In genomic region chr8:109415315-109415714, GRCm38 (mm10) we compare ENCODE assay signal across 18 mouse cellular contexts.
DNase-seq lines count a peak whose midpoint lies in the region; ATAC-seq and TF ChIP-seq lines count a peak whose summit lies in the region.
"Had no signal": no experiment of that assay in that cellular context is flagged by ENCODE, and none has a peak within 500 bp of the region (broad histone marks: within the 10 kb centered on the region; RNA-seq: fewer than 3 reads in every experiment).

No protein-coding gene starts in this region.

- WGBS in kidney, embryonic 15.5 days, result 39% methylated on average over 4 of the region's 4 CpGs
- WGBS in hindbrain, embryonic 14.5 days, result 36% methylated on average over 4 of the region's 4 CpGs
- WGBS in midbrain, embryonic 16.5 days, result 48% methylated on average over 4 of the region's 4 CpGs
- 70% methylated on average over 4 of the region's 4 CpGs for WGBS in stomach, postnatal 0 days
- WGBS in lung, adult 2 months, result 75% methylated on average over 4 of the region's 4 CpGs

- peaks cover 13% of the 10 kb centered on the region; the same call in 1 of the 2 replicates for H3K27me3 ChIP-seq in kidney, embryonic 15.5 days
- H3K27me3 ChIP-seq in hindbrain, embryonic 14.5 days (ENCODE audit: control insufficient read depth, insufficient read depth, low read length), result no peaks in the 10 kb centered on the region
- H3K27me3 ChIP-seq in midbrain, embryonic 16.5 days (ENCODE audit: control insufficient read depth, insufficient read depth, low read depth, low read length), result no peaks in the 10 kb centered on the region
- H3K27me3 ChIP-seq in stomach, postnatal 0 days (ENCODE audit: control insufficient read depth, insufficient read depth, low read length), result no peaks in the 10 kb centered on the region
- H3K27me3 ChIP-seq: embryonic facial prominence, embryonic 13.5 days; heart, embryonic 15.5 days; liver, embryonic 12.5 days had no signal

- H3K4me1 ChIP-seq in kidney, embryonic 15.5 days, result peaks cover 10% of the 10 kb centered on the region
- H3K4me1 ChIP-seq in hindbrain, embryonic 14.5 days (replicated peaks; ENCODE audit: control insufficient read depth, insufficient read depth, low read length), result peaks cover 46% of the 10 kb centered on the region
- H3K4me1 ChIP-seq in midbrain, embryonic 16.5 days (ENCODE audit: control insufficient read depth, insufficient read depth, low read length), result peaks cover 38% of the 10 kb centered on the region
- H3K4me1 ChIP-seq in stomach, postnatal 0 days (replicated peaks; ENCODE audit: control insufficient read depth, insufficient read depth), result no peaks in the 10 kb centered on the region
- H3K4me1 ChIP-seq in lung, adult 2 months (ENCODE audit: control insufficient read depth, insufficient read depth, low read length), result no peaks in the 10 kb centered on the region
- H3K4me1 ChIP-seq: liver, embryonic 12.5 days had no signal

- TF ChIP-seq CTCF in stomach, postnatal 0 days (IDR thresholded peaks at IDR 0.05; ENCODE audit: low read depth), result no peak
- TF ChIP-seq CTCF in lung, adult 2 months (IDR thresholded peaks at IDR 0.05; ENCODE audit: insufficient read depth, low read length), result no peak

- no peak overlapping the region for H3K4me3 ChIP-seq in kidney, embryonic 15.5 days (replicated peaks)
- no peak overlapping the region for H3K4me3 ChIP-seq in hindbrain, embryonic 14.5 days (replicated peaks; ENCODE audit: low read length)
- H3K4me3 ChIP-seq in midbrain, embryonic 16.5 days (ENCODE audit: low read depth, low read length), result no peak overlapping the region
- no peak overlapping the region for H3K4me3 ChIP-seq in stomach, postnatal 0 days (ENCODE audit: low read depth, low read length)
- H3K4me3 ChIP-seq in lung, adult 2 months (replicated peaks; ENCODE audit: extremely low read depth, low read depth, low read length), result no peak overlapping the region
- H3K4me3 ChIP-seq: embryonic facial prominence, embryonic 13.5 days; gastrocnemius, adult 2 months; heart, embryonic 15.5 days; limb, embryonic 10.5 days; liver, embryonic 12.5 days had no signal

- no peak for TF ChIP-seq EP300 in stomach, postnatal 0 days (optimal IDR thresholded peaks at IDR 0.05)

- DNase-seq in kidney, postnatal 36 days, result no peak
- peak; percentile 64 for DNase-seq in ZHBTc4 (ENCODE audit: low read depth, low spot score)
- no peak for DNase-seq in hindbrain, embryonic 14.5 days (ENCODE audit: low spot score)
- DNase-seq in lung, postnatal 14 days, result no peak
- DNase-seq in stomach, postnatal 0 days (ENCODE audit: low spot score), result no peak
- DNase-seq in lung, adult 2 months, result no peak
- DNase-seq: adrenal gland, adult 2 months; gastrocnemius, adult 2 months; heart, adult 11 months; kidney, postnatal 10 days; layer of hippocampus, adult 9-11 months; thymus, postnatal 36 days had no signal

- no peaks in the 10 kb centered on the region for H3K36me3 ChIP-seq in kidney, embryonic 15.5 days
- no peaks in the 10 kb centered on the region for H3K36me3 ChIP-seq in hindbrain, embryonic 14.5 days (replicated peaks; ENCODE audit: control insufficient read depth, insufficient read depth)
- no peaks in the 10 kb centered on the region for H3K36me3 ChIP-seq in midbrain, embryonic 16.5 days (ENCODE audit: control insufficient read depth, insufficient read depth, low read length)
- H3K36me3 ChIP-seq in stomach, postnatal 0 days (ENCODE audit: control insufficient read depth, insufficient read depth, low read length), result no peaks in the 10 kb centered on the region
- H3K36me3 ChIP-seq: embryonic facial prominence, embryonic 13.5 days; heart, embryonic 15.5 days; limb, embryonic 10.5 days; liver, embryonic 12.5 days had no signal

- H3K9me3 ChIP-seq in kidney, embryonic 15.5 days (replicated peaks), result no peaks in the 10 kb centered on the region
- H3K9me3 ChIP-seq in hindbrain, embryonic 14.5 days (ENCODE audit: control insufficient read depth, low read length), result no peaks in the 10 kb centered on the region
- H3K9me3 ChIP-seq in midbrain, embryonic 16.5 days (replicated peaks; ENCODE audit: control insufficient read depth, low read length, poor library complexity, severe bottlenecking), result peaks cover under 1% of the 10 kb centered on the region; the same call in 1 of the 2 replicates
- H3K9me3 ChIP-seq in stomach, postnatal 0 days (ENCODE audit: control insufficient read depth, low read length), result no peaks in the 10 kb centered on the region
- H3K9me3 ChIP-seq: embryonic facial prominence, embryonic 13.5 days; heart, embryonic 15.5 days; limb, embryonic 10.5 days; liver, embryonic 12.5 days had no signal

- 0 out of 2 replicates have a peak overlapping the region, but pooled peaks have one; percentile 19 for H3K4me2 ChIP-seq in kidney, embryonic 15.5 days
- peak overlapping the region; percentile 35; the same call in 1 of the 2 replicates for H3K4me2 ChIP-seq in hindbrain, embryonic 14.5 days (replicated peaks)
- H3K4me2 ChIP-seq in midbrain, embryonic 16.5 days (ENCODE audit: low read length), result no peak overlapping the region
- no peak overlapping the region for H3K4me2 ChIP-seq in stomach, postnatal 0 days (replicated peaks; ENCODE audit: low read depth)
- H3K4me2 ChIP-seq: embryonic facial prominence, embryonic 13.5 days; heart, embryonic 15.5 days; liver, embryonic 12.5 days had no signal

- H3K27ac ChIP-seq in kidney, embryonic 15.5 days, result no peak overlapping the region
- peak overlapping the region; percentile 83 for H3K27ac ChIP-seq in hindbrain, embryonic 14.5 days
- H3K27ac ChIP-seq in midbrain, embryonic 16.5 days (ENCODE audit: low read length), result peak overlapping the region; percentile 89
- H3K27ac ChIP-seq in stomach, postnatal 0 days (replicated peaks), result no peak overlapping the region
- H3K27ac ChIP-seq: embryonic facial prominence, embryonic 13.5 days; gastrocnemius, adult 2 months; heart, embryonic 15.5 days; limb, embryonic 10.5 days; liver, embryonic 12.5 days had no signal

- no peak for TF ChIP-seq POLR2A in lung, adult 2 months (IDR thresholded peaks at IDR 0.05; ENCODE audit: borderline replicate concordance, extremely low read depth, low read depth, low read length)

- ATAC-seq in kidney, embryonic 15.5 days (replicated peaks; ENCODE audit: low FRiP score), result peak; percentile 60; the same call in 1 of the 2 replicates
- ATAC-seq in hindbrain, embryonic 14.5 days (ENCODE audit: low FRiP score), result no peak
- ATAC-seq in midbrain, embryonic 16.5 days, result no peak
- no peak for ATAC-seq in stomach, postnatal 0 days (ENCODE audit: low FRiP score, low TSS enrichment)
- ATAC-seq: liver, embryonic 12.5 days had no signal

- no peak overlapping the region for H3K9ac ChIP-seq in kidney, embryonic 15.5 days
- H3K9ac ChIP-seq in hindbrain, embryonic 14.5 days, result peak overlapping the region; percentile 40
- no peak overlapping the region for H3K9ac ChIP-seq in midbrain, embryonic 16.5 days (ENCODE audit: low read depth, low read length)
- no peak overlapping the region for H3K9ac ChIP-seq in stomach, postnatal 0 days (ENCODE audit: low read length)
- H3K9ac ChIP-seq: embryonic facial prominence, embryonic 13.5 days; heart, embryonic 15.5 days; liver, embryonic 12.5 days had no signal

Comparison
In these comparisons a context has a peak if more than half of its experiments do, and no peak if none do; other contexts are left out.
1. H3K27ac ChIP-seq: peak in hindbrain, embryonic 14.5 days (single experiment) and midbrain, embryonic 16.5 days (single experiment); none in kidney, embryonic 15.5 days (single experiment) and stomach, postnatal 0 days (single experiment).
2. H3K4me2 ChIP-seq: peak in kidney, embryonic 15.5 days (single experiment) and hindbrain, embryonic 14.5 days (single experiment); none in midbrain, embryonic 16.5 days (single experiment) and stomach, postnatal 0 days (single experiment).